Mouse (Mus musculus) neural tube, embryonic 11.5 days (tissue): ENCODE results near the gene AI593442. TPM values are rescaled to one million over a fixed set of nuclear protein-coding genes. Genes with fewer than 3 reads are reported as not detected.

Source experiments
- ATAC-seq: fragments of 200-750 bp; cut with Nextera tagmentation; 2 replicates; pipeline ENCODE4 v1.8.0; 2017; ENCODE audit warnings: moderate number of reproducible peaks, mild to moderate bottlenecking, moderate TSS enrichment, moderate library complexity; ENCODE audit not compliant: insufficient read depth, low FRiP score, low TSS enrichment
- DNase-seq: peaks from one replicate; pipeline ENCODE4 v3.0.0-alpha.2; 2015; ENCODE audit warnings: low spot score
- H3K27ac ChIP-seq: fragments of 300-500 bp; sonication (generic); 2 replicates; pipeline ENCODE4 v1.5.1; 2014; ENCODE audit warnings: low read depth, mild to moderate bottlenecking, low read length
- H3K27me3 ChIP-seq: fragments of 300-500 bp; sonication (generic); 2 replicates; pipeline ENCODE4 v1.6.1; 2014; ENCODE audit warnings: mild to moderate bottlenecking, low read length, mixed read lengths; ENCODE audit not compliant: control insufficient read depth, insufficient read depth
- H3K36me3 ChIP-seq: fragments of 300-500 bp; sonication (generic); 2 replicates; pipeline ENCODE4 v1.6.1; 2014; ENCODE audit warnings: mild to moderate bottlenecking, low read length, moderate library complexity, mixed read lengths; ENCODE audit not compliant: control insufficient read depth, insufficient read depth
- H3K4me1 ChIP-seq: fragments of 300-500 bp; sonication (generic); 2 replicates; pipeline ENCODE4 v1.6.1; 2014; ENCODE audit warnings: low read length, mixed read lengths; ENCODE audit not compliant: control insufficient read depth, insufficient read depth
- H3K4me2 ChIP-seq: fragments of 300-500 bp; sonication (generic); 2 replicates; pipeline ENCODE4 v1.6.1; 2014; ENCODE audit warnings: low read depth, mild to moderate bottlenecking, moderate library complexity
- H3K4me3 ChIP-seq: fragments of 300-500 bp; sonication (generic); 2 replicates; pipeline ENCODE4 v1.5.1; 2014; ENCODE audit warnings: low read depth, low read length
- H3K9ac ChIP-seq: fragments of 300-500 bp; sonication (generic); 2 replicates; pipeline ENCODE4 v1.6.1; 2014; ENCODE audit warnings: mild to moderate bottlenecking, low read length
- H3K9me3 ChIP-seq: fragments of 300-500 bp; sonication (generic); 2 replicates; pipeline ENCODE4 v1.6.1; 2016; ENCODE audit warnings: low read length; ENCODE audit not compliant: control insufficient read depth
- WGBS: fragments of 180-500 bp; shearing (Covaris S2); extraction: QIAGEN DNeasy Blood & Tissue Kit; methylation state at CpG from one replicate; pipeline ENCODE4 v1.1.7; 2014; 5-methylcytosine and 5-hydroxymethylcytosine counted together
- polyA plus RNA-seq: library from polyadenylated mRNA; unstranded; fragments of >200 nt; fragmentation: Nextera tagmentation; extraction: Ambion mirVana; gene quantifications from 2 replicates; pipeline ENCODE4 v1.2.1, GENCODE M21; 2014

The AI593442 gene
- polyA plus RNA-seq, result 3.3 and 4.1 TPM in 2 replicates

GRCm38 (mm10) chr9:52679362-52679947, at the start of gene AI593442:
TSS of gene AI593442 (minus strand) at chr9:52679780.
- Histone ChIP-seq H3K36me3 (no peaks in the 10 kb centered on the region), H3K27ac (no peak within 1 kb of the TSS), H3K27me3 (peaks cover 30% of the 10 kb centered on the region)

GRCm38 (mm10) chr9:52728806-52729205, 49.2 kb upstream of the AI593442 start:
- H3K4me3 ChIP-seq, result no peak overlapping the region
- WGBS, result 87% methylated on average over 5 of the region's 5 CpGs
- no peak overlapping the region for H3K27ac ChIP-seq
- no peaks in the 10 kb centered on the region for H3K36me3 ChIP-seq
- H3K4me2 ChIP-seq, result no peak overlapping the region
- no peak for ATAC-seq
- H3K27me3 ChIP-seq, result no peaks in the 10 kb centered on the region
- no peak overlapping the region for H3K9ac ChIP-seq
- no peak for DNase-seq
- H3K9me3 ChIP-seq, result no peaks in the 10 kb centered on the region
- no peaks in the 10 kb centered on the region for H3K4me1 ChIP-seq

More at GRCm38 (mm10) chr9:52679362-52679947, at the start of gene AI593442:
- peak; percentile 84 for ATAC-seq
- Histone ChIP-seq H3K9ac (peak within 1 kb of the TSS; percentile 44), H3K4me2 (peak within 1 kb of the TSS; percentile 80), H3K9me3 (no peaks in the 10 kb centered on the region), H3K4me1 (peaks cover 8% of the 10 kb centered on the region), H3K4me3 (peak within 1 kb of the TSS; percentile 47)
- DNase-seq, result peak; percentile 69
- 2% methylated on average over 16 of the region's 27 CpGs for WGBS

GRCm38 (mm10) chr9:52722626-52723025, 43.0 kb upstream of the AI593442 start:
- Histone ChIP-seq H3K4me1 (no peaks in the 10 kb centered on the region), H3K27me3 (no peaks in the 10 kb centered on the region), H3K36me3 (no peaks in the 10 kb centered on the region), H3K9me3 (no peaks in the 10 kb centered on the region), H3K4me3 (no peak overlapping the region), H3K9ac (no peak overlapping the region), H3K4me2 (no peak overlapping the region), H3K27ac (no peak overlapping the region)
- ATAC-seq, result no peak
- no peak for DNase-seq
- 85% methylated on average over 1 of the region's 1 CpGs for WGBS

GRCm38 (mm10) chr9:52719562-52719961, 40.0 kb upstream of the AI593442 start:
- Histone ChIP-seq H3K36me3 (no peaks in the 10 kb centered on the region), H3K4me3 (no peak overlapping the region), H3K27me3 (no peaks in the 10 kb centered on the region), H3K27ac (no peak overlapping the region), H3K9me3 (no peaks in the 10 kb centered on the region), H3K4me2 (no peak overlapping the region), H3K4me1 (no peaks in the 10 kb centered on the region), H3K9ac (no peak overlapping the region)
- WGBS, result 70% methylated on average over 2 of the region's 2 CpGs
- ATAC-seq (no peak), DNase-seq (no peak)

GRCm38 (mm10) chr9:52680036-52680435, 456 bp upstream of the AI593442 start:
- Histone ChIP-seq H3K4me3 (no peak overlapping the region), H3K27me3 (peaks cover 30% of the 10 kb centered on the region)

GRCm38 (mm10) chr9:52678839-52679215, 753 bp downstream of the AI593442 start:
- Histone ChIP-seq H3K27me3 (peaks cover 30% of the 10 kb centered on the region), H3K9me3 (no peaks in the 10 kb centered on the region), H3K4me3 (peak overlapping the region; percentile 47), H3K4me2 (peak overlapping the region; percentile 80), H3K36me3 (no peaks in the 10 kb centered on the region), H3K4me1 (peaks cover 8% of the 10 kb centered on the region), H3K9ac (peak overlapping the region; percentile 44), H3K27ac (no peak overlapping the region)
- WGBS, result 1% methylated on average over 10 of the region's 10 CpGs
- no peak for ATAC-seq
- DNase-seq, result no peak

More at GRCm38 (mm10) chr9:52680036-52680435, 456 bp upstream of the AI593442 start:
- Histone ChIP-seq H3K9ac (no peak overlapping the region), H3K4me1 (peaks cover 8% of the 10 kb centered on the region), H3K9me3 (no peaks in the 10 kb centered on the region), H3K36me3 (no peaks in the 10 kb centered on the region), H3K27ac (no peak overlapping the region), H3K4me2 (peak overlapping the region; percentile 80)
- DNase-seq (no peak), ATAC-seq (no peak)
- WGBS, result 56% methylated on average over 5 of the region's 5 CpGs

GRCm38 (mm10) chr9:52678179-52678838, 1.3 kb downstream of the AI593442 start:
- H3K27ac ChIP-seq, result no peak overlapping the region
- ATAC-seq (no peak), DNase-seq (peak; percentile 53)
- H3K27me3 ChIP-seq, result peaks cover 30% of the 10 kb centered on the region
- no peaks in the 10 kb centered on the region for H3K9me3 ChIP-seq
- H3K4me2 ChIP-seq, result peak overlapping the region; percentile 80
- WGBS, result 1% methylated on average over 27 of the region's 28 CpGs
- peak overlapping the region; percentile 47 for H3K4me3 ChIP-seq
- H3K9ac ChIP-seq, result peak overlapping the region; percentile 22; the same call in 1 of the 2 replicates
- no peaks in the 10 kb centered on the region for H3K36me3 ChIP-seq
- peaks cover 8% of the 10 kb centered on the region for H3K4me1 ChIP-seq

GRCm38 (mm10) chr9:52676587-52676986, 3.0 kb downstream of the AI593442 start:
- peak; percentile 47 for DNase-seq
- Histone ChIP-seq H3K27me3 (peaks cover 30% of the 10 kb centered on the region), H3K4me2 (no peak overlapping the region), H3K9me3 (no peaks in the 10 kb centered on the region), H3K4me3 (no peak overlapping the region), H3K36me3 (no peaks in the 10 kb centered on the region), H3K27ac (no peak overlapping the region), H3K4me1 (peaks cover 8% of the 10 kb centered on the region), H3K9ac (no peak overlapping the region)
- WGBS, result 15% methylated on average over 4 of the region's 4 CpGs
- ATAC-seq, result no peak

GRCm38 (mm10) chr9:52675937-52676336, 3.6 kb downstream of the AI593442 start:
- peaks cover 8% of the 10 kb centered on the region for H3K4me1 ChIP-seq
- no peak overlapping the region for H3K27ac ChIP-seq
- peaks cover 30% of the 10 kb centered on the region for H3K27me3 ChIP-seq
- no peaks in the 10 kb centered on the region for H3K36me3 ChIP-seq
- DNase-seq (no peak), ATAC-seq (no peak)
- no peak overlapping the region for H3K9ac ChIP-seq
- H3K9me3 ChIP-seq, result no peaks in the 10 kb centered on the region
- H3K4me3 ChIP-seq, result no peak overlapping the region
- 62% methylated on average over 3 of the region's 3 CpGs for WGBS
- no peak overlapping the region for H3K4me2 ChIP-seq
